Mouse (Mus musculus) mesoderm, embryonic 11.5 days (tissue): ENCODE results near the gene Mapk12.

ENCODE experiments used
- DNase-seq: peaks from one replicate; pipeline ENCODE4 v3.0.0-alpha.2; 2012; ENCODE audit warnings: low read depth, low spot score

The Mapk12 gene

DNA sequence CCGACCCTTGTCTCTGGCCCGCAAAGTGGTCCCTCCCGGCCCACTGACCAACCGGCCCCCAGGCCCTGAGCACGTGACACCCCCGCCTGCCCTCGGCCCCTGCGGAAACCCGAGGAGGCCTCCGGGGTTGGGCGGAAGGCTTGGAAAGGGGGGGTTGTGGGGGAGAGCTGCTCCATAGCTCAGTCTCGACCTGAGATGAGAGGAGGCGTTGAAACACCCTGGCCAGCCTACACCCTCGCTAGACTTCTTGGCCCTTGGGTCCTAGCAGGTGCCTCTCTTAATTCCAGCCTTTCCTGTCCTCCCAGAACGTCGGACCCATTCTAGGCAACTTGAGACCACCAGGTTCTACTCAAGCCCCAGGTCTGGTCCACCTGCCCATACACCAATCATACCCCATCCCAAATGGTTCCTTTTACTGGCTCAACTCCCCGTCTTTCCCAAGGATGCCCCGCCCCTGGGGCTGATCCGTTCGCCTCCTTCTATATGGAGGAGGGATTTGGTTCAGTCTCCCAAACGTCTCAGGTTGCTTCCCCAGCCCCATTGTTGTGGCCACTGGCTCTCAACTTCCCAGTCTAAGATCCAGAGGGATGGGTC, at the start of gene Mapk12:
Mapk12 (minus strand) TSS at position 45 of the 594 bp plus-strand sequence.
- peak; percentile 71 for DNase-seq

DNA sequence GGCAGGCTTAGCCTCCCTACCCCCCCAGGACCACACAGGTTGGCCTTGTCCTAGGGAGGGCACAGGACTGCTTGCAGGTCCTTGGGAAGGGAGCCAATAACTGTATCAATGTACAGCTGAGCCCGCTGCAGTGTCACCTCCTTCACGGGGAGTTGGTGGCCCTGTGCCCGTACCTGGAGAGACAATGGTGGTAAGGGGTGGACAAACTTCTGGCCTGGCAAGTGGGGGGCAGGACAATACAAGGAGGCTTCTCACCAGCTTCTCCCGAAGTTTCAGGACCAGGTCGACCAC, 44.4 kb upstream of the Mapk12 start:
- DNase-seq, result no peak

DNA sequence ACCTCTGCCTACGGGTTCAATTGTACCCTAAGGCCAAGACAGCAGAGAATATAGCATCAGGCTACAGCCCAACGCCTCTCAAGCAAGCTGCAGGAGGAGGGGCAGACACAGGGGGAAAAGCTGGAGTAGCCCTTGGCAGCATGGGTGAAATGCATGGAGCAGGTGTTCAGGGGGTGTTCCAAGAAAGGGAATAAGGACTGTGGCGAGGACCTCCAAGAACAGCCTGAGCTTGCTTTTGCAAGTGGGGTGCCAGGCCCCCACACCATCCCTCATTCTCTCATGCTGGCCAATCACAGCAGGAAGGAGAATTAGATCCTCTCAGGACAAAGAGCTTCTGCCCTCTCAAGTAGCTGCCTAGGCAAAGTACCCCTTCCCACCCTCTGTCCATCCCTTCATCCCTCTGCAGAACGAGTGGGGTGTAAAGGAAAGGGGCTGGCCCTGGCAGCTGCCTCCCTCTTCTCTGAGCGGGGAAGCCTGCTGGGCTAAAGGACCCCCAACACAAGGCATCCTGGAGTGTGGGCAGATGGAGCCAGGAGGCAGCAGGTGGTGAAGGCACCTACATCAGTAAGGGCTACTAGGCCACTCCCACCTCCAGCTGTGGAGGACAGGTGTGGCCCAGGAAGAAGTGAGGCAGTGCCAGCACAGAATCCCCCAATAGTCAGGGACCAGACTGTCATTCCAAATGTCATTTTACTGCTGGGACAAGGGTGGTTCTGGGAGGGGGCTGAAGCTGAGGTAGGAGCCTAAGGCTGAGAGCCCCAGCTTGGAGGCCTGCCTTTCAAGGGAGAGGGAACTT, 43.8 kb upstream of the Mapk12 start:
- no peak for DNase-seq

DNA sequence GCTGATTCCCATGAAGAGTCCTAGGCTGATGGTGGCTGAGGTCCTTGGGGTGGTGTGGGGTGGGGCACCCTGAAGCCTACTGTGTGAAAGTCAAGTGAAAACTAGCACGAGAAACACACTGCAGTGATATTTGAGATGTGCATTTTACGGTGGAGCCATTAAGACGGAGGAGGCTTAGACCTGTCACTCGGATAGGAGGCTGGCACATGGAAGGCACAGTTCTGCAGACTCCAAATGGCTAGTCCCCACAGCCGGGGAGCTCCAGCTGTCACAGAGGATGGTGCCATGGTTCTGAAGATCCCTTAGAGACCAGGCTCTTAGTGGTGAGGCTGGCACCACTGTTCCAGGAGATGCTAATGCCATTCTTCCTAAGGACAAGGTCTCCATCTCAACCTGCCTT, 42.3 kb upstream of the Mapk12 start:
- no peak for DNase-seq

DNA sequence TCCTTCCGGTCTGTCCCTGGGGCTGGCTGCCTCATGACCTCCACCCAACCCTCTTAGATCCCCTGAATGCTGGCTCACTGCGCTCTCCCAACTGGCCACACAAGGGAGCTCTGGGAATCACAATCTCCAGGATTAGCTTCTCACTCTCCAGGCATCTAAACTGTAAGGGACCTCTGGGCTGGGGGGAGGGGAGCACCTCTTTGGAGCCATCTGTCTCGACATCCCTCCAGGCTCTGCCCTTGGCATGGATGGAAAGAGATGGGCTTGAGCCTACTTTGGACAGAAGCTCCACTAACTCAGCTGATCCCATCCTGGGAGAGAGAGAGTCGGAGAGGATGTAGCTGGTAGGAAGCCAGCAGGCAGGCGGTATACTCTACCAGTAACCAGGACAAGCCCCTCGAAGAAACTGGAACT, 41.8 kb upstream of the Mapk12 start:
- peak; percentile 39 for DNase-seq

DNA sequence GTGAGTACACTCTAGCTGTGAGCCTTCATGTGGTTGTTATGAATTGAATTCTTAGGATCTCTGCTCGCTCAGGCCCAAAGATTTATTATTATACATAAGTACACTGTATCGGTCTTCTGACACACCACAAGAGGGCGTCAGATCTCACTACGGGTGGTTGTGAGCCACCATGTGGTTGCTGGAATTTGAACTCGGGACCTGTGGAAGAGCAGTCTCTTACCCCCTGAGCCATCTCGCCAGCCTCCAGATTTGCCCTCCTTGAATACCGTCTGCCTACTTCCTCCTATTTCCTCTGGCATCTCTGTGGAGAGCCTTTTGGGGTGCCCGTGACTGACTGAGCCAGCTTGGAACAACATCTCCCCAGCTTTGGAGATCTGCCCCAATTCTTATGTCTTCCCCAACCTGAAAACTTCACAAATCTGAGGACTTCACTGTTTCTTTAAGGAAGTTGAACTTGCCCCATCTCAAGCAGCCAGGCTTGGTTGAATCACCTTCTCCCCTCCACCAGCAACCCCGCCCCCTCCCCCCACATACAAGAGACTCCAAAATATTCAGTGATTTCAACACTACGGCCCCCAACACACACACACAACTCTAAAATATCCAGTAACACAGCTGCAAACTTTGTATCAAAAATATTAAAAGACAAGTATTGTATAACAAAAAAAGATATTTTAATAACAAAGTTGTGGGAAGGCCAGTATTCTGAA, 41.2 kb upstream of the Mapk12 start:
- no peak for DNase-seq

DNA sequence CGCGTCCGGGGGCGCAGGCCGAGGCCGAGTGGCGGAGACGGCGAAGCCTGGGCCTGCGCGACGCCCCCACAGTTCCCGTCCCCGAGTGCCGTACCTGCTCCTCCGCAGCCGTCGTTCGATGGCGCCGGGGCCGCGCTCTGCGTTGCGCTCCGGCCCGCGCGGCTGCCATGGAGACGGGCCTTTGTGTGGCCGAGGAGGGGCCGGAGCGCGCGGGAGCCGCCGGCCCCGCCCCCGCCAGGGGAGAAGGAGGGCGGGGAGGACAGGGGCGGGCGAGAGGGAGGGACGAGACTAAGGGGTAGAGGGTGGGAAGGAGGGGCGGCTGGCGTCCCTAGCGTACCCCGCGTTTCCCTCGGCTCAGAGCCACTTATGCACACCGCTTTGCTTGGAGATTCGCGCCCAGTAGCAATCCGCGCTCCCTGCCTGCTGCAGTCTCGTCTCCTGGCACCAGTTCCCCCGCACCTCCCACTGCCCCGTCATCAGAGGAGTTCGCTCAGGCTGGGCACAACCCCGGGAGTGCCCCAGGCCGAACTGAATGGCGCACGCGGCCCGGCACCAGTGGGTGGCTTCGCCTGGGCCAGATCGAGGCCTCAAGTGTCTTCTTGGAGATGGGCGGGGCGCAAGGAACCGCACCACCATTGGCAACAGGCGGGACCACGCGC, 40.2 kb upstream of the Mapk12 start, which contains the start of gene Plxnb2:
Plxnb2 (minus strand) TSS at position 218 of the 659 bp plus-strand sequence.
- DNase-seq, result peak; percentile 90

DNA sequence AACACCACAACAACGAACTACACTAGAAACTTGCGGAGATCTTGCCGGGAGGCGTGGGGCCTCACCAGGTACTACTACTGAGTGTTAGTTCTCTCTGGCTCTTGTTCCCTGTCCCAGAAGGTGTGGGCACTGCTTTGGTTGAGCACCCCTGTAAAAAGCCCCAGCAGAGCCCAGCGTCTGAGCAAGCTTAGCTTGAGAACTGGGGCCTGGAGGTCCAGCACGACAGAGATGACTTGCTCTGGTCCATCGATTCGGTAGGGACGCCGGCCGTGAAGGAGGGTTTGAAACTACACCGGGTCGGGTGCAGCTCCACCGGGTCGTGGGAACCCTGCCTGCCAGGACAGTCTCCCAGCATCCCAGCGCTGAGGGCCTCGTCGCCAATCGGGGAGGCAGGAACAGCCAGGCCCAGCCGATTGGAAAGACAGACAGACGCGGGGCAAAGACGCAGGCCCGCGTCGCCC, 39.6 kb upstream of the Mapk12 start:
- DNase-seq, result peak; percentile 13

DNA sequence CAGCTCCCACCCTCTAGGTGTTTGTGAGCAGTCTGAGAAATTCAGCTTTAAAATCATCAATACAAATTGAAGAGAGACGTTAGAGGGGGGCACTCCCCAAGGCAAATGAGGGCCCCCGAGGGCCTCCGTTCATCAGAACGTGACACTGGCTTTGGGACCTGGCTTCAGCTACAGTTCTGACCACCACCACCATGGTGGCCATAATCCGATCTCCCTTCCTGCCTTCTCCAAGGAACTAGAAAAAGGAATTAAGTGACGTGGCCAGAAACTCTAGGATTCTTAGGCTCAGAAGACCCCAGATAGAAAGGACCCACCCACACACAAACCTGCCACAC, 39.1 kb upstream of the Mapk12 start:
- DNase-seq, result peak; percentile 16

DNA sequence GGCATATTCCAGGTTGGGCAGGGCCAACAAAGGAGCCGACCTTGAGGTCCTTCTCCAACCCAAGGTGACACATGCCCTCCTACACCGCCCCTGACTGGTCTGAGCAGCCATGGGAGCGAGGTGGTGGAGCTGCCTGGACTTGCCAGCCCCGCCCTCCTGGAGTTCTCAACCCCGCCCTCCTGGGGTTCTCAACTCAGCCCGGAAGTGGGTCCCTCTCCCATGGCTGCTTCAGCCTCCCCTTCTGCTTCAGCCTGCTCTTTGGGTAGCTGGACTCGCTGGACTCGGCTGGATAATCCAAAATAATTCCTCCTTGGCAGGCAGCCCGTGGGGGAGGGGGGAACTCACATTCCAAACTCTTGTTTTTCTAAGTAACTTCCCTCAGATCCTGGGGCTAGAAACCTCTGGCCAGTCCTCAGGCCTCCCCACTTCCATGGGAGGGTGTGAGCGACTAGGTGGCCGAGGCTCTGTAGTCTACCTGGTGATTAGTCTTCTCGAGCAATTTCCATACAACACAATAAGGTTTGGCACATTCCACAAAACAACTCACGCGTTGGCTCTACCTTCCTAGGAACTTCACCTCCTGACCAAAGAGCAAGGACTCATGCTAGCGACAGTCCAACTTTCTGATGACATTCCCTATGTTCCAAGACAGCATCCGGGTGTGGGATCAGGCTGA, 38.6 kb upstream of the Mapk12 start:
- DNase-seq, result peak; percentile 63

DNA sequence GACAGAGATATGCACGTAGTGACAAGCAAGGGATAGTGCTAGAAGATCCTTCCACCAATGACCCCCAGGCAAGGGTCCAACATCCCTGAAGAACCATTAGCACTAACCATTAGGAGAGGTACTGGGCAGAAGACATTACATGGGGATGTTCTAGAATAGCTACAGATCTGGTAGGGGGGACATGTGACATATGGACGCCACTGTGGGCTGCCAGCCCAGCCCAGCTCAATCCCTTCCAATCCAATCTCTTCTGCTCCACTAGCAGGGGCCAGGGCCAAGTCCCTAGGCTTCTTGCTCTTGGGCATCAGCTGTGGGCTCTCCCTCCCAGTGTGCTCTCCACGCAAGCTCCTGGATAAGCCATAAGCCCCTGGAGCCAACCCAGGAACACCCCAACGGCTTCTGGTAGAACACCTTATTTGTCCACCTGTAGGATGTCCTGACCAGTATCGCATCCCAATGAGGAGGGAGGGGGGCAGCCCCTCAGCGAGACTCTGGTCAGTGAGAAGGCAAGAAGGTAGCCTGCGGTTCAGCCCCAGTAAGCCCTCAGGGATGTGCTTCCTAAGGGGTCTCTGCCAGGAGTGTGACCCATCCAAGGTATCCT, 37.9 kb upstream of the Mapk12 start:
- DNase-seq, result no peak

DNA sequence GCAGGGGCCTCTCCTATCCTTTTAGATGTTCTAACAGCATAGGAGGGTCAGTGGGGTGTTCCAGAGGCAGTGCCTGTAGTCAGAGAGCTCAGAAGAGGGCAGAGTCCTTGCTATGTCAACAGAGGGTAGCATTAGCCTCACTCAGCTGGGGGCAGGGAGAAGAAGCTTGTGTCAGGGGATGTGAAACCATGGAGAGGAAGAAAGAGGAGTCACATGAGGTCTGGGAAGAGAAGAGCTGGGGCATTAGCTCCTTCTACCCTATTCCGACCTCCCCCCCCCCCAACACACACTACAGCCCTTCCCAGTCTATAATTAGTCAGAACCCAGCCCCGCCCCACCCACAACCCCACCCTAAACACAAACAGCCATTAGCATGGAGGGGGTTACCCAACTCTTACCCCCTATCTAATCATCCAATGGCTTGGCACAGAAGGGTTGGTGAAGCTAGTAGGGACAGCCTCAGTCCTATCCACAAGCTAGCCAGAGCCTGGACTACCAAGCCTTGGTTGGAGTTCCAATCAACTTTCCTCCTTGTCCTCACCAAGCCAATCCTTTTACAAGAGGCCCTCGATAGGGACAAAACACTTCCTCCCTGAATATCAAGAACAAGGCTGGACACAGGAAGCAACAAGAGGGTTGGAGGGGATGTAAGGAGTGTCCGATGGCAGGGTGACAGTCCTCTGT, 37.2 kb upstream of the Mapk12 start:
- no peak for DNase-seq

DNA sequence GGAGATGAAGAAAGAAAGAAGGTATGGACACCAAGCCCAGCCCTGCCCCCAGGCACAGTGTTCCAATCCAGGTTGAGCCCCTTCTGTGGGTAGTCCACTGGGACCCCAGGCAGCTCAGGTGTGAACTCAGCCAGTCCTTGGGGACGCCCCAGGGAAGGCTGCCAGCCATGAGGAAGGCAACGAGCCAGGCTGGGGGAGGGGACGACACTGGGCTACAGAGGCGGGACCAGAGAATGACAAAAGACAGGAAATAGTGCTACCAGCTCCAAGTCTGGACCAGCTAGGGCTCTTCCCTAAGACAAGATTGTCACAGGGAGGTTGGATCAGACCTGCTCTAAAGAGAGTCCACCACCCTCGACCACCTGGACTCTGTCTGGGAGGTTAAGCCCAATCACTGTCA, 36.6 kb upstream of the Mapk12 start:
- no peak for DNase-seq

DNA sequence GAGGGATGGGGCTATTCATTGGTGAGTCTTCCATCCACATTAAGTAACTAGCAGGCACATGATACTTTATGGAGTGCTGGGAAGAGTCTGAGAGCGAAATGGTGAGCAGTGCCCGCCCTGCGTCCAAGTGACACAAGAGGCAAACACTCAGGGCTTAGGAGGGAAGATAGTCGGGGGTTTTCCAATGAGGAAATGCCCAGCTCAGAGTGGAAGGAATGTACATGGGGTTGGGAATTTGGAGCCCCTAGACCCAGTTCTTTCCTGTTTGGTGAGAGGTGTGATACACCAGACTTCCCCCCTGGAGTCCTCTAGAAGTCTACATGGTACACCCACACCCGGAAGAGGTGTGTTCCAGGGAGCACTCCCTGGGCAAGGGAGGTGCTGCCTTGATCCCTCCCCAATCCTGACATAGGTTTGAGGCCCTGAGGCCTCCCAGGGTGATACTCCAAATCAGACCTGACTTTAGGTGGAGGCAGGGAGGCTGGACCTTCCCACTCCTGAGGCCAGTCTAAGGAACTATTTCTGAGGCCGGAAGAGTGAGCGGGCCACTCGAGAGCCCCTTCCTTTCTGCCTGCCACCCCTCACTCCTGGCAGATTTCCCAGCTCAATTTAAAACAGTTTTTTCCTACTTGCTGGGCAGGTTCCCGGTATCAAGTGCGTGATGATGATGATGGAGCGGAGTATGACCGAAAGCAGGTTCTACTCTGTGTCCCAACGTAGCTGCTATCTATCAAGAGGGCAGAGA, 35.1 kb upstream of the Mapk12 start:
- no peak for DNase-seq

DNA sequence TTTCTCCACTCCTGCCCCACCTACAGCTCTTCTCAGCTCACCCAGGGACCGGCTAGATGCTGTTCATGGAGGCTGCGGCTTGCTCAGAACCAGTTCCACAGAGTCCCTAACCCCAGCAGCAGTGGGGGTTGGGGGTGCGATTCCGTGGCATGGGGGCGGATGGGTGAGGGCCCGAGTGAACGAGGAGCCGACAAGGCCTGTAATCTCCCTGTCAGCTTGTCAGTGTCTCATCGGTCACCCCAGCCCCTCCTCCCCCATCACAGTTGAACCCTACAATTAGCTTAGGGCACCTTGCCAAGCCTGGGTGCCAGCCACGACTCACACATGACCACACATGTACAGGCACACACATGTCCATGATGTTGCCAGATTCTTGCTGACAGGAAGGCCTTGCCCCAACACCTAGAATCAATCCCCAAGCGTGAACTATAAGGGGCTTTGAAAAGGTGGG, 34.4 kb upstream of the Mapk12 start:
- no peak for DNase-seq

DNA sequence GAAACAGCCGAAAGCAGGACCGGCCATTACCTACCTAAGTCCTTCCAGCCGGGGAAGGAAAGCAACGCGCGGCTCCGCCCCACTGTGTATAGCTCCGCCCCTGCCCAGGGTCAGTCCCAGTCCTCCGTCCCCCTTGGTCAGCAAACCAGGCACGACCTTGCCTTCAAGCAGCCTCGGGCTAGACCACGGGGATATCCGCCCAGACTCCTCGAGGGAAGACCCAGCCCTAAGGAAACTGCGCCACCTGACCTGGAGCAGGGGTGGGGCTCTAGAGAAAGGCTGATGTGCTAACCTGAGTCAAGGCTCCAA, 33.4 kb upstream of the Mapk12 start:
- DNase-seq, result peak; percentile 75

DNA sequence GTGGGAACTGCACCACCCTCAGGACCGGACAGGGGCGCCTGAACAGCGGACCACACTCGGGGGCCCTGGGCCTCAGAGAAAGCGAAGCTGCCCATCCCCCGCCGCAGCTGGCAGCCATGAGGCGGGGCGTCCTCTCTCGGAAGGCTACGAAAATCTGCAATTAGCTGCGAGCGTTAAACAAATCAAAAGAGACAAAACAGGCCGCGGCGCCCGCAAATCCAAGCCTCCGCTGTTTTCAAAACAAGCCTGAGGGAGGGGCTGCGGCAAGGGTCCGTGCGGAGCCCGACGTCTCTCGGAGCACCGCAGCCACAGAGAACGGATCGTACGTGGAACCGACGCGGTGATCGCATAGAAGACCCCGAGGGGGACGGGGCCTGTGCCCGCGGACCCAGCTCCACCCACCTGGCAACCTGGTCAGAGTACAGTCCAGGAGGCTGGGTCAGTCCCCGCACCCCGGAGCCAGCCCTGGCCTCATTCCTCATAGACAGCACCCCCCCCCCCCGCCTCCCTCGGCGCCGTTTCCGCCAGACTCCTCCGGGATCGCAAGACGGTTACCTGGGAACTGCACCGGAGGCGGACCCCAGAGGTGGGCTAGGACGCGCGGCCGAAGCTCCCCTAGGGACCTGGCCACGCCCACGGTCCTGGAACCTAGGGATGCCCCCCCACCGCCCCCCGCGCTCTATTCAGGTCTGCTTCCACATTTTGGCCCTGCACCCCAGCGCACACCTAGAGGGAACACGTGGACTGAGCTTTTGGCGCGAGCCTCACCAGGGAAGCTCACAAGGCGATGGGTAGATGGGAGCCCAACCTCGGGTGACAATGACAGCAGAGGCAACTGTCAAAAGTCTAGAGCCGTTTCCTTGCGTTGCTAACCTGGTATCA, 32.8 kb upstream of the Mapk12 start:
- DNase-seq, result peak; percentile 36

DNA sequence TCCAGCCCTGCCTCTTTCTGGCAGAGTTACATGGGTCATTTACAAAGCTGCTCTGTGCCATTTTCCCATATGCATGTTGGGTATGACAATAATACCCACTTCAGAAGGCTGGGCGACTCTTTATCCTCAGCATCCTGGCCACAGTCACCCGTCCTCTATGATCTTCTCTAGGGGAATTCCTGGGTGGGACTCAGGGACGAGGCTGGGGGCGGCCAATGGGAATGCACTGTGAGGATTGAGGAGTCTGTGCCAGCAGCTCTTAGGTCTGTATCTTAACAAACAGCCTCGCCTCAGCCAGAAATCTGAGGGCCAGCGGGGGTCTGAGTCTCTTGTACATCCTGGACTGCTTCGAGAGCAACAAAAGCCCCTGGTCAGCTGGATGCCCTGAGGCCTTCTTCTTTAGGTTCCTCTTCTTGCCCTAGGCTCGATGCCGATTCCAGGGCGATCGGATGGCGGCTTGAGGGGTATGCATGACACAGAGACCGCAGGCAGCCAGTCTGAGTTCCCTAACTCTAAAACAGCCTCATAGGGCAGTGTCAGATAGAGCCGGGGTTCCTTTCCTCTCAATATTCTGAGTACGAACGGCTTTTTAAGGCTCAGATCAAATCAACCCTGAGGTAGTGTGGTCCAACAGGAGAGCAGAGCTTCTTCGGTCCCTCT, 31.9 kb upstream of the Mapk12 start:
- DNase-seq, result no peak
